Mouse (Mus musculus) left cerebral cortex, postnatal 14 days (tissue): ENCODE data around the gene Gse1. TPM values are rescaled to one million over a fixed set of nuclear protein-coding genes. Genes with fewer than 3 reads are reported as not detected.
A peak's percentile ranks its signal among the peaks of the same experiment; 100 is the strongest.
"Not testable (repeated sequence)": the region's sequence is repeated elsewhere in the genome, so short reads cannot be mapped to it uniquely, and the experiment has no call there.

Experiments
- DNase-seq, 2 experiments: peaks; one replicate each; pipeline ENCODE4 v3.0.0; 2021 to 2022; ENCODE audit warnings: low spot score in 2 of 2, mixed read lengths in 1 of 2
- intact Hi-C: fragments of 180-260 bp; cut with DNase I; formaldehyde crosslinking; loops from one replicate; pipeline ENCODE4 v1.15.1; 2025
- total RNA-seq, 2 experiments: library from RNA; stranded (reverse); gene quantifications; 2 replicates each; pipeline ENCODE4 v1.2.3; 2021

Gse1 gene
- total RNA-seq, 2 experiments from 2014 or later, result 49.0 to 57.3 TPM

DNA sequence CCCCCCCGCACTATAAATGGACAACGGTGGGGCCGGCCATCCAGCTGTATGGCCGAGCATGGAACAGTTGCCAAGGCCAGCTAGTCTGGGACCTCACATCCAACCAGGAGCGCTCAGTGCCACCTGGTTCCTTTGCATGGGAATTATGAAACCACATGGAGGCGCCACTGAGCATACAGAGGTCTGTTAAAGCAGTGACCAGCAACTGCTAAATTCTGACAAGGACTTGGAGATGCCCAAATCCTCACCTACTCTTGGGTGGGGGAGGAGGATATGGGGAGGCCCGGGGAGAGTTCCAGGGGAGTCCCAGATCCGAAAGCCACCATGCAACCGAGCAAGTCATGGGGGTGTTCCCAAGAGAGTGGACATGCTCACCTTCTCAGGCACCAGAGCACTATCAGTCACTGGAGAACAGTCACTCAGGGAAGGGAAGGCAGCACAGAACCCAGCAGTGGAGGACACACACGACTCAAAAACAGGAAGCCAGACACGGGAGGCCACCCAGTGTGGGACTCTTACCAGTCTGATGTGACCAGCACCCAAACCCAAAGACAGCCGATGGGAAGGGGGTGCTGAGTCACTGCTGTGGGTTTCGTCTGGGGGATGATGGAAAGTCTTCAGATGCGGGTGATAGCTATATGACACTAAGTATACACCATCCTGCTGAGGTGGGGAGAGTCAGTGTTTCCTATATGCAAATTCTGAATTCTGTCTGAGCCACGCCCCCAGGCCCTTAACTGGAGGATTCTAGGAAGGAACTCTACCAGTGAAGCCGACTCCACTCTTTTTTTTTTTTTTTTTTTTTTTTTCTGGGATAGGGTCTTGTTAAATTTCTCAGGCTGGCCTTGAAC, 104.3 kb downstream of the Gse1 start:
- DNase-seq, result peak in 1 of 2 experiments; percentile 58
- intact Hi-C loops, result no loop called here

DNA sequence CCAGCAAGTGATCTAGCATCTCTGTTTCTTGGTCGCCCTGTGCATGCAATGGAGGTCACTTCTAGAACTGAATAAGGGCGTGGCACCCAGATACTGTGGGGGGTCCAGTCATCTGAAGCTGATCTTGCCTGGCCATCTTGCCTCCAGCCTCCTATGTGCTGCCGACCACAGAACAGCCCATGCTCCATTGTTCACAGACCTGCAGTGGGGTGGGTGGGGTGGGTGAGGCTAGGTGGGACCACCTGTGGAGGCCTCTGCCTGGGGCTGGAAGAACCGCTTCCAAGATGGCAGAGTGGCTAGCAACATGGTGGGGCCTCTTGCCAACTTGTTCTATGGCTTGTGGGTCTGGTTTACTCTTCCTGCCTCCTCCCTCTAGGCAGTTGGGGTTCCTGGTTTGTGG, 105.4 kb downstream of the Gse1 start:
- DNase-seq, result no peak
- intact Hi-C loops, result no loop called here

DNA sequence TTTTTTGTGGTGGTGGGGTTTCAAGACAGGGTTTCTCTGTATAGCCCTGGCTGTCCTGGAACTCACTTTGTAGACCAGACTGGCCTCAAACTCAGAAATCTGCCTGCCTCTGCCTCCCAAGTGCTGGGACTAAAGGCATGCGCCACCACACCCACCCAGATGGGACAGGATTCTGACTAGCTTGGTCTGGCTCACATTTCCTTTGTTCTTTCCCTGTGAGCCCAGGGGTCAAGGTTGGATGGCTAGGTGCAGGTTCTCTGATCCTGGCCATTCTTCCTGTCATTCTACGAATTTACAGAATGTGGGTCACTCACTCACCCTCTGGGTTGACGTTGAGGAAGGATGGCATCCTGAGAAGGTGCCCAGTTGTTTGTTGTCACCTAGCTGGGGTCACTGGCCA, 106.0 kb downstream of the Gse1 start:
- intact Hi-C loops, DNase-seq: not testable (repeated sequence)

DNA sequence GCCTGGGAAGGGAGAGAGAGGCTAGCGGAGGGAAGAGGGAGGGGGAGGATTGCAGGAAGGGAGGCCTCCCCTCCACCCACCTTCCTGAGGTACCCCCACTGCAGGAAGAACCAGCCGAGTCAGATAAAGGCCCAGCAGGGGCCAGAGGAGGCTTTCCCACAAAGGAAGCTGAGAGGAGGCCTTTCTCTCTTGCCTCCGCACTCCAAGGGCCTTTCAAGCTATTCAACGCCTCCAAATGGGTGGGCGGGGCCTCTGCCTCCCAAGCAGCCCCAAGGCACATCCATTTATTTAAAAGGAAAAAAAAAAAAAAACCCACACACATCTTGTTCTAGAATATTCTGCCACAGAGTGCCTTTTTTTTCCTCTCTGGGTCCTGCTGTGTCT, 106.6 kb downstream of the Gse1 start:
- intact Hi-C loops, result no loop called here
- peak; percentile 41 to 54 for DNase-seq

DNA sequence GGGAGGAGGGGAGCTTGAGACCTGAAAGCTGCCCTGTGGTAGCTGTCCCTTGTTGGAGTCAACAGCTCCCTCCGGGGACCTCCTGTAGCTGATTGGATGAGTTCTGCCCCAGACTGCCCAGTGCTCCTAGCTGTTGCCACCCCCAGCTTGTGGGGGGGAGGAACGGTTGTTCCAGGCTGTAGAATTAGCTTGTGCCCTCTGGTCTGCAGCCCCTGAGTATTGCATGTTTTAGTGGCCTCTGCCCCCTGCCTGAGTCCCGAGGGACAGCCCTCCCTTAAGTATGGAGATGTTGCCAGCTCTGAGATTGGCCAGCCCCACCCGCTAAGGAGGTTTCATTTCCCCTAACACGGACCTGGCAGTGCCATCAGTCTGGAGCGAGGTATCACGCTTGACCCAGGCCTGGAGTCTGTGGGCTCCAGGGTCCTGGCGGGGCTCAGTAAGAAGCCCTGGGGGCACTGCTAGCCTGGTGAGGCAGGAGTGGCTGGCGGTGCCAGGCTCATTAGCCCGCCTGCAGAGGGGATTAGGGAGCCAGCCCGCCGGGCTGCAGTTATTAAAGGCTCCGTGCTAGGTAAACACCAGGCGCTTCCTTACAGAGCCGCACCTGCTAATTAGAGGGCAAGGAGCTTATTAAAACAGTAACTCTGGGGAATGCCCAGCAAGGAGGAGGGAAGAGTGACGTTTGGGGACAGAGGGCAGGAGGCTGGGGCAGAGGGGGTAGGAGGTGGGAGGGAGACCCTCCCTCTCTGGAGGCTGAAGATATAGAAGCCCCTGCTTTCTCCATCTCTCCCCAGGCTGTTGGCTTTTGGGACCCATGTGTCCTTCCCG, 107.2 kb downstream of the Gse1 start:
- intact Hi-C loops, result no loop called here
- no peak for DNase-seq

DNA sequence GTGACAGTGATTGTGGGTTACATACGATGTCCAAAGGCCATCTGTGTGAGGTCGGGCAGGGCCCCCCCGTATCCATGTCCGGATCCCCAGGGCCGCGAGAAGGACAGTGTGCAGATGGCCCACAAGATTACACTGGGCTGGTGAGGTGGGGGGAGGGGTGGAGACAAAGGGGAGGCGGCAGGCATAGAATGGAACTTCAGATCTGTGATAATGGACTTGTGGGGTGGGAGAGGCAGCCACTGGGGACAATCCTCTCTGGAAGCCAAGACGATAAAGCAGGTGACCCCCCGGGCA, 107.8 kb downstream of the Gse1 start:
- no peak for DNase-seq
- intact Hi-C loops, result no loop called here

DNA sequence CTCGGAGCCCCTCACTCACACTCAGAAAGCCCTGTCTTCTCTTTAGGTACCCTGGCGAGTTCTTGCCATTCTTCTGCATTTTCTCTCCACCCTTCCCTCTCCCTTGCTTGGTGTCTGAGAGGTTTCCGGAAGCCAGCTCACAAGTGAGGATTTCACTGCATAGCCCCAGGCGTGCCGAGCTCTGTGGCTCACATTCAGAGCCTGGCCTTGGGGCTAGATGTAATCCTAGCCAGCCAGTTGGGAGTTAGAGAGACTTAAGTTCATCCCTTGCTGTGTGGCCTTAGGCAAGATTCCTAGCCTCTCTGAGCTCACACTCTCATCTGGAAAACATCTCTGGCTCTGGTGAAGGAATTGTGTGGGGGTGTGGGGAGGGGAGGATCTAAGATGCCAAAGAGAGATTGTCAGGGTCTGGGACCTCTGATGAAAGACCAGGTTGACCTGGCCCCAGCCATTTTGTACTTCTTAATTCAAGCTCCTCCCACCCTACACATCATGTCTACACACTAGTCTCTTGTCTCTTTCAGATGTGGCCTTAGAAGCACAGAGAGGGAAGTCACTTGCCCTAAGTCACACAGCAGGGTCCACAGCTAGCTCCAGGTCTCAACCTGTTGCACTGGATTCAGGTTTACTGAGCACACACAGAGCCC, 108.8 kb downstream of the Gse1 start:
- DNase-seq, result no peak
- intact Hi-C loops, result no loop called here

DNA sequence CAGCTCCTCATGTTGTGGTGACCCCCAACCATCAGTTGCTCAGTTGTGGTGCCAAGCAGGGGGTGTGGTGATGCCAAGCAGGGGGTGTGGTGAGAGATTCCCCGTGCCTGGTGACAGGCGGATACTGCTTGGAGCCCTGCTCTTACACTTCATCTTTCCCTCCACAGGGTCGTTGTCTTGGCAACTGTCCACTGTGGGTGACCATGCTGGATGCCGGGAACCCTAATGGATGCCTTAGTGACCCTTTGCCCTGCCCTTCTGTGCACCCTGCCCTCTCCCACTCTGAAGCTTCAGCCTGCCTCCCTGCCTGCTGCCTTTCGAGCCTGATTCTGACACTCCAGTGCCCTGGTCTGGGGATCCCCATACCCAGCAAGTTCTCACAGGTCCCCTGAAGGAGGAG, 109.4 kb downstream of the Gse1 start:
- intact Hi-C loops, result no loop called here
- no peak for DNase-seq

DNA sequence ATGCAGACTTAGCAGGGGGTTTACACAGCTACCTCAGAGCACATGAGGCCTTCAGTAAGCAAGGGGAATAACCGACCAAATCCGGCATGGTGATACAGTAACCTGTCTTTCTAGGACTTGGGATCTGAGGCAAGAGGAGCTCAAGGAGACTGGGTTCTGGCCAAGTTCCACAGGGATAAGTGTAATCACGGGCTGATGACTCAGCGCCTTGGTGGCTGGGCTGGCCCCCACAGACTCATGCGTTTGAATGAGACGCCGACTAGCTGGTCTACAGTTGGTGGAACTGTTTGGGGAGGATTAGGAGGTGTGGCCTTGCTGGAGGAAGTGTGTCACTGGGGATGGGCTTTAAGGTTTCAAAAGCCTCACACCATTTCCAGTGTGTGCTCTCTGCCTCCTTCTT, 110.4 kb downstream of the Gse1 start:
- no peak for DNase-seq
- intact Hi-C loops, result no loop called here

DNA sequence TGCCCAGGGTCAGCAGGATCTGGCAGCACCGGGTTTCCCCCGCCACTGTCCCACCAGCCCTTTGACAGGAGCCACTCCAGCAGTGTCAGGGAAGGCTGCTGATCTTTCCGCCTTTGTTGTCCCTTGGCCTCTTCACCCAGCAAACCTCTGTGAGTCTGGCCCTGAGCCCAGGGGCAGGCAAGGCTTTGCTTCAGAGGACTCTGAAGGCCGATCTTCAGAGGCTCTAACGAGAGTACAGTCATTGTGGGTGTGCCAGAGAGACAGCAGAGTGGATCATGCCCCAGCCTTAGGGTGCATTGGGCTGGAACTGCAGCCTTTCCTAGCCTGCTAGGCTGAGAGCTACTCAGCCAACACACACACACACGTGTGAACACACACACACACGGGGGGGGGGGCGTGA, 111.5 kb downstream of the Gse1 start:
- intact Hi-C loops, result no loop called here
- DNase-seq, result no peak

DNA sequence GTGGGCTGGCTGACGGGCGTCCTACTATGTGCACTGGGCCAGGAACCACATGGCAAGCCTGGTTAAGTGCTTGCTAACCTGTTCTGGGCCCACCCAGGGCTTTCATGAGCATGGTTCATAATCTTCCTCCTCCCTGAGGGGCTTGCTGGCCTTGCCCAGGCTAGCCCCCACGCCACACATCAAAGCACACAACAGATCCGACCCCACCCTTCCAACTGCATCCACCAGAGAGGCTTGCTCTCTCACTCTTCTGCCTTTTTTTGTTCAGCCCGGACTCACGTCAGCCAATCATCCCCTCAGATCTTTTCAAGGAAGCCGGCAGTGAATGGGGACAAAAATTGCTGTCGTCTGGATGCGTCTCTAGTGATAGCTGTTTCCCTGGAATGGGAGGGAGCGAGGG, 112.9 kb downstream of the Gse1 start:
- intact Hi-C loops, result no loop called here
- no peak for DNase-seq

DNA sequence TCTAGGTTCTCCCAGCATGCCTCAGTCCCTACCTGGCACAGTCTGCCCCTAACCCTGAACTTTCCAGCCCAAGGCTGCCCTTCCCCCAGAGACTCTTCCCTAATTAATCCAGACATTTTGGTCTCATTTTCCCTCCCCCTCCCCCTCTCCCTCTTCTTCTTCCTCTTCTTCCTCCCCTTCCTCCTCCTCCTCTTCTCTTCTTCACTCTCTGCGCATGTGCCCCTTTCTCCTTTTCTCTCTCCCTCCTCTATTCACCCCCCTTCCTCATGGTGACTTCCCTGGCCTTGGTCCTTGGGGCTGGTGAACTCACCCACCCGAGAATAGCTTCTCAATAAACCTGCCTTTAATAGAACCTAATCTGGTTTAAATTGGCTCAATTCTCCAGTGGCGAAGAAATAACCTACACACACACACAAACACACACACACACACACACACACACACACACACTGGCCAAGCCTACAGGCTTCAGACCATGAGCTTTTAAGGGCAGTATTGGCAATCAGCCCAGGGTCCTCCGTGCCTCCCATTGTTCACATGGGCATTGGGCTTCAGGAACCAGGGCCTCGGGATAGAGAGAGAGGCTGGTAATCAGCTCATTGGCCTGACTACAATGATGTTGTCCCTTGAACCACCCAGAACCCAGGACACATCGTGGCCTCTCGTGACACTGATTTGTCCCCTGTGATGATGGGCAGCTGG, 114.7 kb downstream of the Gse1 start:
- intact Hi-C loops, result no loop called here
- no peak for DNase-seq

DNA sequence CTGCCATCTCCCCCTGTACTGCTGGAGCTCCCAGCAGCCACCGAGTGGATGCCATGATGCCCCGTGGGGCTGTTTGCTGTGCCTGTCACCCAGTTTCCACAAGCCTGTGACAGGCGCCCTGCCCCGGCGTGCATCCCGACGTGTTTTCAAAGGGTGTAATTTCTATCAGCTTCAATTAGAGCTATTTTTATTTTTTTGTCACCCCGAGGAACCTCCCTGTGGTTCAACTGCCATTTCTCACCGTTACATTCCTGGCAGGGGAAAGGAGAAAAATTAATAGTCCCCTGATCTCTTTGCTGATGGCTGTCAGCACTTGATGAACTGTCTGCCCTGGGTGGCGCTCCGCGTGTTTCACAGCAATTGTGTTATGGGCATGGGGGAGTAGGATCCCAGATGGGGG, 115.3 kb downstream of the Gse1 start:
- intact Hi-C loops, result no loop called here
- DNase-seq, result no peak

DNA sequence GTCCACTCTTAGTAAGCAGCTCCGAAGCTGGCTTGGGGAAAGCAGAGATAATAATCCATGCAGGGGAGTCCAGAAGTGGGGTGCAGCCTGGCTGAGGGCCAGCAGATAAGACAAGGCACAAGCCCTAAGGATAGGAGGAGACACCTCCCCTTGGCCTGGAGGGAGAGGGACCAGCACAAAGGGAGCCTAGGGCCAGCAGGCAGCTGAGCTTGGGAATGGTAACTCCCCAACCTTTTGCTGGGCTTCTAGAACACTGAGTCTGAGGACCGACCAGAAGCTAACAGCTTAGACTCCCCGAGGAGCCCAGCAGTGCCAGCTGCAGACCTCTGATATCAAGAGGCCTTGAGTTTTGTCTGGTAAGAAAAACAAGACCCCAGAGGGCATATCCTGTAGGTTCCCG, 115.9 kb downstream of the Gse1 start:
- DNase-seq, result no peak
- intact Hi-C loops, result no loop called here

DNA sequence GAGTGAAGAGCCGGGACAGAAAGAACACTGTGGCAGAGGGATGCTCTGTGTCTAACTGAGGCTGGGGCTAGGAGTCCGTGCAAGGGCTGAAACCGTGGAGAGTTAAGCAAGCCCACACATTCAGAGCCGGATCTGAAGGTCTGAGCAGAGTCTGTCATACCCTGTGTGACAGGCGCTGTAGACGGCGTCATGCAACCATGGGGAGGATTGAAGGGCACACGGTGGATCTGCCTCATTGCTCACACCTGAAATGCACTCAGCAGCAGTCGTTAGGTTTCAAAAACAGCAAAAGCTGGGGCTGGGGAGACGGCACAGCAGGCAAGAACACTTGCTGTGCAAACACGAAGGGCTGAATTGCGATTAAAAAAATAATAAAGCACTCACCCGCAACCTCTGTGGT, 116.3 kb downstream of the Gse1 start:
- no peak for DNase-seq
- intact Hi-C loops, result no loop called here

DNA sequence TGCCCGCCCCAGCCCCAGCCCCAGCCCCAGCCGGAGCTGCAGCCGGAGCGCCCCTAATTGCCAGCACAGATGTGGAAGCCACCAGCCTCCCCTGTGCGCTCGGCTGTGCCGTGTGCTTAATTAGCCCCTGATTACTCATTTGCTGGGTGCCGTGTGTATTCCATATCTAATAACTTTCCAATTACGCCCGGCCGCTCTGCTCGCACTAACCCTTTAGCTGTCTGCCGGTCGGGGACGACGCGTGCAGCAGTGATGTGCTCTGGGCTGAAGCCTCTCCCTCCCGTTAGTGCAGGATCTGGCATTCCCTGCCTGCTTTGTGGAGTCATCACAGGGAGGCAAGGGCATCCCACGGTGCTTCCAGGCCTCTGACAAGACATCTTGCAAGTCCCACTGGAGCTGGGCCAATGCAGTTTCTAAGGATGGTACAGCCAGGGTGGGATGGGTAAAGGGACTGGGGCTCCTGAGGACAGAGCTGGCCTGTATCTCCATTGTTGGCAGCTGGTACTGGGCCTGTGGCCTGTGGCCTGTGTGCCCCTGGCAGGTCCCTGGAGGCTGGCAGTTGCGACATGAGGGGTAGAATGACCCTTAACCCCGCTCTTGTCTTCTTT, 119.6 kb downstream of the Gse1 start:
- DNase-seq, result peak in 1 of 2 experiments; percentile 24
- intact Hi-C loops, result no loop called here

DNA sequence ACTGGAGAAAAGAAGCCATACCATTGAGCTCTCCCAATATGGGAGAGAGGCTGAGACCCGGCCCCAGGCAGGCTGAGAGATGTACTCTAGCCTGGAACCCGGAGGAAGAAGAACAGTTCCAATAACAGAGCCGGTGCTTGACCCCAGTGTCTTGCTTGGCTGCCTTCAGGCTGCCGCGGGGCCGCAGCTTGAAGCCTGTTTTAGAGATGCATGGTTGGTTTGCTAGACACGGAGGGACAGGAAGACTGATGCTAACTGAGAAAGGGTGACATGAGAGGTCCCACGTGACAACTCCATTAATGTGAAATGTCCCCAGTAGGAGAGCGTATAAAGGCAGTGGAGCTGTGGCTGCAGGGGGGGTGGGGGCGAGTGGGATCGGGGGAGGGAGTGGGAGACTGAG, 120.7 kb downstream of the Gse1 start:
- intact Hi-C loops, result no loop called here
- no peak for DNase-seq

DNA sequence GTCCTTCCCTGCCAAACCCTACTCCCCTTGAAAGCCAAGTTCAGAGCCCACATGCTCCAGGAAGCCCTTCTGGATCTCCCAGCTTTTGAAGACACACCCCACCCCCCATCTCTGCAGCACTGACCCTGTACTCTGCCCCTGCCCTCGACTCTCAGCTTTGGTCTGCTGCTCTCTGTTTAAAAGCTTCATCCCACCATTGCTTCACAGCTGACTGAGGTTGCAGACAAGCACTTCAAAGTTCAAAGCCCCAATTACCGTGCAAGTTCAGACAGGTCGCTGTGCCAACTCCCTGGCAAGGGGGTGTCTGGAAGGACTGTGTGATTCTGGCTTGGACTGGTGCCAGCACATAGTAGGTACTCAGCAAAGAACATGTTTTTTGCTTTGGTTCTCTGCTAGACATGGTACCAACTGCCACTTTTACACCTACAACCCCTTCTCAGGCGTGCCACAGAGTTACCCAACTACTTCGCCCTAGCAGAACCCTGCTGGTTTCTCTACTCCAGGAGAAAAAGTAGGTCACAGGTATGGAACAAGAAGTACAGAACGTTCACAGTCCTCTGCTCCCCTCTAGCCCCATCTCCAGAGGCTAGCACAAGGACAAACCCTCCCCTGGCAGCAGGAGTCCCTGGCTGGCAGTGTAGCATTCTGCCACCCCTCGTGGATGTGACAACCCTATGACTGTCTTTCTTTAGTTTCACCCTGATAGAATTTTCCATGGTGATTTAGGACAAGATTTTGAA, 123.2 kb downstream of the Gse1 start:
- DNase-seq, result no peak
- intact Hi-C loops, result no loop called here

DNA sequence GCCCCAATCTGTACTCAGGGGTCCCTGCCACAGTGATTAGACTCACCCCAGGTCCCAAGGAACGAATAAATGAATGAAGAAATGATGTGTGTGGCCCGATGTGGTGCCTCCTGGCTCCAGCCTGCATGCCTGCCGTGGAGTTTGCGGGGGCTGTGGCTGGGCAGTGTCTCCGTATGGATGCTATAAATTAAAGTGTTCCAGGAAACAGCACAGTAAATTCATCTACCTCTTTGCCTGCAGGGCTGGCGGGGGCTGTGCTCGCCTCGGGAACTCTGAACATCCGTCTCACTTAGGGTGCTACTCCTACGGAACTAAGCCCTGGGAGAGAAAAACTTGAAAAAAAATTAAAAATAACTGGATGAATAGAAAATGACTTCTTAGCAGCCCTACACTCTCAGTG, 123.8 kb downstream of the Gse1 start:
- DNase-seq, result peak; percentile 77 to 82
- intact Hi-C loops, result no loop called here
